Mouse (Mus musculus) limb, embryonic 14.5 days (tissue): ENCODE data around the gene Lgr5. TPM values are rescaled to one million over a fixed set of nuclear protein-coding genes. Genes with fewer than 3 reads are reported as not detected.

ENCODE experiments used
- ATAC-seq: fragments of 200-750 bp; cut with Nextera tagmentation; 2 replicates; pipeline ENCODE4 v1.8.0; 2017; ENCODE audit warnings: low read depth, moderate number of reproducible peaks, moderate TSS enrichment; ENCODE audit not compliant: low FRiP score
- DNase-seq: peaks from one replicate; pipeline ENCODE4 v3.0.0-alpha.2; 2015; ENCODE audit warnings: low spot score
- H3K27ac ChIP-seq: fragments of 300-500 bp; sonication (generic); replicated peaks from 2 replicates; pipeline ENCODE4 v1.5.1; 2014; ENCODE audit warnings: low read depth, mild to moderate bottlenecking, low read length, moderate library complexity, mixed read lengths
- H3K27me3 ChIP-seq: fragments of 300-500 bp; sonication (generic); 2 replicates; pipeline ENCODE4 v1.6.1; 2014; ENCODE audit warnings: low read length, mixed read lengths; ENCODE audit not compliant: control insufficient read depth, insufficient read depth
- H3K36me3 ChIP-seq: fragments of 300-500 bp; sonication (generic); 2 replicates; pipeline ENCODE4 v1.6.1; 2014; ENCODE audit warnings: mild to moderate bottlenecking, low read length, moderate library complexity, mixed read lengths; ENCODE audit not compliant: control insufficient read depth, insufficient read depth
- H3K4me1 ChIP-seq: fragments of 300-500 bp; sonication (generic); 2 replicates; pipeline ENCODE4 v1.6.1; 2014; ENCODE audit warnings: antibody characterized with exemption, low read length, mixed read lengths; ENCODE audit not compliant: control insufficient read depth, insufficient read depth
- H3K4me2 ChIP-seq: fragments of 300-500 bp; sonication (generic); replicated peaks from 2 replicates; pipeline ENCODE4 v1.6.1; 2014; ENCODE audit warnings: low read depth, mild to moderate bottlenecking, low read length, moderate library complexity; ENCODE audit not compliant: severe bottlenecking
- H3K4me3 ChIP-seq: fragments of 300-500 bp; sonication (generic); replicated peaks from 2 replicates; pipeline ENCODE4 v1.5.1; 2014; ENCODE audit warnings: low read length
- H3K9ac ChIP-seq: fragments of 300-500 bp; sonication (generic); 2 replicates; pipeline ENCODE4 v1.6.1; 2014; ENCODE audit warnings: mild to moderate bottlenecking, low read depth, low read length, moderate library complexity; ENCODE audit not compliant: severe bottlenecking
- H3K9me3 ChIP-seq: fragments of 300-500 bp; sonication (generic); 2 replicates; pipeline ENCODE4 v1.6.1; 2016; ENCODE audit warnings: low read length; ENCODE audit not compliant: control insufficient read depth
- POLR2A ChIP-seq: fragments of 200-500 bp; IDR thresholded peaks from 2 replicates; pipeline ENCODE4 v1.8.0; 2012; ENCODE audit warnings: inconsistent platforms, mild to moderate bottlenecking, moderate library complexity, borderline replicate concordance; ENCODE audit not compliant: insufficient read depth, insufficient read length; ENCODE audit errors: extremely low read depth
- WGBS: fragments of 180-500 bp; shearing (Covaris S2); extraction: QIAGEN DNeasy Blood & Tissue Kit; methylation state at CpG from one replicate; pipeline ENCODE4 v1.1.7; 2014; 5-methylcytosine and 5-hydroxymethylcytosine counted together
- polyA plus RNA-seq, 2 experiments: library from polyadenylated mRNA; depleted of rRNA in 1 of 2; stranded (reverse) in 1 of 2; unstranded in 1 of 2; fragments of >200 nt; fragmentation: Nextera tagmentation in 1 of 2; extraction: Ambion mirVana in 1 of 2; gene quantifications; 2 replicates each; pipeline versions ENCODE4 v1.2.1 to v1.2.3; 2012 to 2014

Gene Lgr5
- polyA plus RNA-seq, 2 experiments: 9.6 to 12.2 TPM

- ATAC-seq (no peak), DNase-seq (no peak)
- Histone ChIP-seq H3K4me2 (no peak overlapping the region), H3K9ac (no peak overlapping the region), H3K4me3 (no peak overlapping the region), H3K27ac (no peak overlapping the region), H3K27me3 (no peaks in the 10 kb centered on the region), H3K36me3 (peaks cover 73% of the 10 kb centered on the region), H3K9me3 (no peaks in the 10 kb centered on the region), H3K4me1 (no peaks in the 10 kb centered on the region)
- TF ChIP-seq POLR2A: no peak
- 91% methylated on average over 4 of the region's 4 CpGs for WGBS
These were observed 165.6 kb downstream of the Lgr5 start for GRCm38 (mm10) chr10:115421976-115422375.

GRCm38 (mm10) chr10:115414056-115414455 lies 173.5 kb downstream of the Lgr5 start:
- Histone ChIP-seq H3K4me1 (no peaks in the 10 kb centered on the region), H3K9me3 (no peaks in the 10 kb centered on the region), H3K9ac (no peak overlapping the region), H3K4me3 (no peak overlapping the region), H3K36me3 (peaks cover 87% of the 10 kb centered on the region), H3K27me3 (no peaks in the 10 kb centered on the region), H3K27ac (no peak overlapping the region), H3K4me2 (no peak overlapping the region)
- no peak for TF ChIP-seq POLR2A
- 80% methylated on average over 3 of the region's 3 CpGs for WGBS
- no peak for DNase-seq
- no peak for ATAC-seq

- Histone ChIP-seq H3K27ac (no peak overlapping the region), H3K27me3 (no peaks in the 10 kb centered on the region), H3K9ac (no peak overlapping the region), H3K36me3 (peaks cover 86% of the 10 kb centered on the region), H3K4me3 (no peak overlapping the region), H3K4me1 (no peaks in the 10 kb centered on the region), H3K9me3 (no peaks in the 10 kb centered on the region), H3K4me2 (no peak overlapping the region)
- DNase-seq (no peak), ATAC-seq (no peak)
- WGBS: 87% methylated on average over 2 of the region's 2 CpGs
- TF ChIP-seq POLR2A: no peak
These were observed 174.1 kb downstream of the Lgr5 start for GRCm38 (mm10) chr10:115413496-115413895.

- ATAC-seq (no peak), DNase-seq (peak; percentile 78)
- H3K4me1 ChIP-seq: no peaks in the 10 kb centered on the region
- no peak for TF ChIP-seq POLR2A
- H3K27me3 ChIP-seq: no peaks in the 10 kb centered on the region
- 60% methylated on average over 6 of the region's 6 CpGs for WGBS
- no peak overlapping the region for H3K4me3 ChIP-seq
- no peak overlapping the region for H3K9ac ChIP-seq
- H3K9me3 ChIP-seq: no peaks in the 10 kb centered on the region
- no peak overlapping the region for H3K27ac ChIP-seq
- H3K4me2 ChIP-seq: no peak overlapping the region
- peaks cover 74% of the 10 kb centered on the region for H3K36me3 ChIP-seq
These were observed 181.2 kb downstream of the Lgr5 start for GRCm38 (mm10) chr10:115406393-115406792.

Other genes with a start within 250 kb of the Lgr5 start
- 18.2 and 19.2 TPM in 2 replicates for gene Tmem19, start 225.3 kb downstream of the Lgr5 start, polyA plus RNA-seq (2012; rRNA removed)
- gene Tmem19, start 225.3 kb downstream of the Lgr5 start, polyA plus RNA-seq (2014; fragmentation: Nextera tagmentation; extraction: Ambion mirVana): 26.4 and 30.1 TPM in 2 replicates
- gene Thap2, start 203.3 kb downstream of the Lgr5 start, polyA plus RNA-seq (2012; rRNA removed): 12.5 and 12.9 TPM in 2 replicates
- gene Thap2, start 203.3 kb downstream of the Lgr5 start, polyA plus RNA-seq (2014; fragmentation: Nextera tagmentation; extraction: Ambion mirVana): 17.1 and 20.1 TPM in 2 replicates
- 141 and 150 TPM in 2 replicates for gene Zfc3h1, start 202.8 kb downstream of the Lgr5 start, polyA plus RNA-seq (2012; rRNA removed)
- 30.5 and 31.8 TPM in 2 replicates for gene Zfc3h1, start 202.8 kb downstream of the Lgr5 start, polyA plus RNA-seq (2014; fragmentation: Nextera tagmentation; extraction: Ambion mirVana)
- not detected in 2 replicates for gene A930009A15Rik, start 17.8 kb downstream of the Lgr5 start, polyA plus RNA-seq (2012; rRNA removed)
- gene A930009A15Rik, start 17.8 kb downstream of the Lgr5 start, polyA plus RNA-seq (2014; fragmentation: Nextera tagmentation; extraction: Ambion mirVana): not detected in 2 replicates
- 2.8 TPM in 2 replicates for gene Tspan8, start 229.1 kb upstream of the Lgr5 start, polyA plus RNA-seq (2012; rRNA removed)
- gene Tspan8, start 229.1 kb upstream of the Lgr5 start, polyA plus RNA-seq (2014; fragmentation: Nextera tagmentation; extraction: Ambion mirVana): 1.8 and 2.0 TPM in 2 replicates